Mouse (Mus musculus) cerebellum, adult 2 months (tissue): ENCODE results near the gene Dll1. TPM values are rescaled to one million over a fixed set of nuclear protein-coding genes. Genes with fewer than 3 reads are reported as not detected.

Source experiments
- DNase-seq, 2 experiments: peaks; one replicate each; pipeline ENCODE4 v3.0.0; 2021
- H3K27ac ChIP-seq: fragments of 200-500 bp; 2 replicates; pipeline ENCODE4 v1.5.1; 2012; ENCODE audit warnings: low read length, control low read depth, inconsistent platforms; ENCODE audit not compliant: insufficient read depth
- H3K27me3 ChIP-seq: fragments of 200-500 bp; 2 replicates; pipeline ENCODE4 v1.6.1; 2012; ENCODE audit warnings: inconsistent platforms, mild to moderate bottlenecking, low read length, moderate library complexity; ENCODE audit not compliant: control insufficient read depth, insufficient read depth
- H3K4me1 ChIP-seq: fragments of 200-500 bp; 2 replicates; pipeline ENCODE4 v1.6.1; 2011; ENCODE audit warnings: low read length; ENCODE audit not compliant: control insufficient read depth, insufficient read depth
- H3K4me3 ChIP-seq: fragments of 200-500 bp; replicated peaks from 2 replicates; pipeline ENCODE3; 2011; ENCODE audit warnings: mild to moderate bottlenecking, low read depth, low read length, control low read depth; ENCODE audit not compliant: insufficient read depth
- CTCF ChIP-seq: fragments of 200-500 bp; IDR thresholded peaks from 2 replicates; pipeline ENCODE4 v1.5.1; 2011; ENCODE audit warnings: low read depth, mild to moderate bottlenecking, control low read depth, low read length, moderate library complexity, borderline replicate concordance; ENCODE audit not compliant: insufficient read depth
- POLR2A ChIP-seq: fragments of 200-500 bp; IDR thresholded peaks from 2 replicates; pipeline ENCODE4 v1.6.1; 2011; ENCODE audit warnings: low read length, control low read depth, borderline replicate concordance; ENCODE audit not compliant: insufficient read depth
- WGBS: fragments of 180-500 bp; shearing (Covaris S2); methylation state at CpG from one replicate; pipeline ENCODE4 v1.1.7; 2018; 5-methylcytosine and 5-hydroxymethylcytosine counted together
- polyA plus RNA-seq: library from polyadenylated mRNA; depleted of rRNA; stranded (reverse); fragments of >200 nt; gene quantifications from 2 replicates; pipeline ENCODE4 v1.2.3, GENCODE M21; 2012

Gene Dll1
- polyA plus RNA-seq, 1 experiment: 6.2 TPM

GRCm38 (mm10) chr17:15383360-15383759 is 6.7 kb upstream of the Dll1 start:
- Histone ChIP-seq H3K27me3 (peaks cover 2% of the 10 kb centered on the region; the same call in 1 of the 2 replicates), H3K27ac (no peak overlapping the region), H3K4me3 (no peak overlapping the region), H3K4me1 (no peaks in the 10 kb centered on the region)
- TF ChIP-seq POLR2A (no peak), CTCF (no peak)
- no peak for DNase-seq
- 97% methylated on average over 5 of the region's 5 CpGs for WGBS

- 41% methylated on average over 7 of the region's 7 CpGs for WGBS
- peaks cover 2% of the 10 kb centered on the region; the same call in 1 of the 2 replicates for H3K27me3 ChIP-seq
- no peak for DNase-seq
Observed at GRCm38 (mm10) chr17:15381869-15382660, 5.4 kb upstream of the Dll1 start.

GRCm38 (mm10) chr17:15381092-15381860 is 4.6 kb upstream of the Dll1 start:
- 18% methylated on average over 22 of the region's 22 CpGs for WGBS
- Histone ChIP-seq H3K4me1 (no peaks in the 10 kb centered on the region), H3K27me3 (peaks cover 2% of the 10 kb centered on the region; the same call in 1 of the 2 replicates), H3K27ac (no peak overlapping the region), H3K4me3 (no peak overlapping the region)
- TF ChIP-seq CTCF (no peak), POLR2A (no peak)
- DNase-seq: no peak

More at GRCm38 (mm10) chr17:15381869-15382660, 5.4 kb upstream of the Dll1 start:
- H3K4me3 ChIP-seq: no peak overlapping the region
- no peaks in the 10 kb centered on the region for H3K4me1 ChIP-seq
- H3K27ac ChIP-seq: no peak overlapping the region
- TF ChIP-seq POLR2A (no peak), CTCF (no peak)

GRCm38 (mm10) chr17:15380641-15381051 is 4.0 kb upstream of the Dll1 start:
- Histone ChIP-seq H3K27ac (no peak overlapping the region), H3K4me1 (no peaks in the 10 kb centered on the region), H3K27me3 (peaks cover 2% of the 10 kb centered on the region; the same call in 1 of the 2 replicates), H3K4me3 (peak overlapping the region; percentile 23)
- WGBS: 1% methylated on average over 27 of the region's 27 CpGs
- TF ChIP-seq CTCF (no peak), POLR2A (no peak)
- DNase-seq: no peak

GRCm38 (mm10) chr17:15379741-15380526 is 3.3 kb upstream of the Dll1 start:
- Histone ChIP-seq H3K27ac (no peak overlapping the region), H3K27me3 (peaks cover 2% of the 10 kb centered on the region; the same call in 1 of the 2 replicates), H3K4me1 (no peaks in the 10 kb centered on the region), H3K4me3 (no peak overlapping the region)
- TF ChIP-seq POLR2A (no peak), CTCF (no peak)
- no peak for DNase-seq
- WGBS: 27% methylated on average over 17 of the region's 17 CpGs

GRCm38 (mm10) chr17:15378413-15379109 is 1.9 kb upstream of the Dll1 start:
- TF ChIP-seq POLR2A: no peak
- TF ChIP-seq CTCF: no peak
- no peak overlapping the region for H3K4me3 ChIP-seq
- H3K27ac ChIP-seq: no peak overlapping the region
- DNase-seq: no peak
- H3K27me3 ChIP-seq: peaks cover 2% of the 10 kb centered on the region; the same call in 1 of the 2 replicates
- 23% methylated on average over 15 of the region's 15 CpGs for WGBS
- H3K4me1 ChIP-seq: no peaks in the 10 kb centered on the region

- Histone ChIP-seq H3K4me3 (no peak overlapping the region), H3K4me1 (no peaks in the 10 kb centered on the region), H3K27me3 (peaks cover 2% of the 10 kb centered on the region; the same call in 1 of the 2 replicates), H3K27ac (no peak overlapping the region)
- DNase-seq: peak in 1 of 2 experiments; percentile 31
- WGBS: 2% methylated on average over 1 of the region's 1 CpGs
- no peak for TF ChIP-seq POLR2A
- TF ChIP-seq CTCF: no peak
Observed at GRCm38 (mm10) chr17:15377901-15378300, 1.2 kb upstream of the Dll1 start.
